Mouse (Mus musculus) stomach, embryonic 16.5 days (tissue): ENCODE measurements at regions not wholly inside any gene's neighbourhood (a gene's known extent, or its start where the extent isn't known, plus 50 kb on each side); places are given as distances from the start of the nearest gene placed in this dataset.

Experiments used
- ATAC-seq: fragments of 200-750 bp; cut with Nextera tagmentation; 2 replicates; pipeline ENCODE4 v1.8.0; 2017; ENCODE audit warnings: moderate number of reproducible peaks, moderate TSS enrichment; ENCODE audit not compliant: insufficient read depth, low FRiP score
- H3K27ac ChIP-seq: fragments of 300-500 bp; sonication (generic); 2 replicates; pipeline ENCODE4 v1.5.1; 2014; ENCODE audit warnings: low read length
- H3K27me3 ChIP-seq: fragments of 300-500 bp; sonication (generic); 2 replicates; pipeline ENCODE4 v1.6.1; 2014; ENCODE audit warnings: low read length, control low read depth, mixed read lengths; ENCODE audit not compliant: control insufficient read depth, insufficient read depth
- H3K36me3 ChIP-seq: fragments of 300-500 bp; sonication (generic); 2 replicates; pipeline ENCODE4 v1.6.1; 2014; ENCODE audit warnings: low read length; ENCODE audit not compliant: control insufficient read depth, insufficient read depth
- H3K4me1 ChIP-seq: fragments of 300-500 bp; sonication (generic); 2 replicates; pipeline ENCODE4 v1.6.1; 2014; ENCODE audit warnings: low read length, control low read depth, mixed read lengths; ENCODE audit not compliant: control insufficient read depth, insufficient read depth
- H3K4me2 ChIP-seq: fragments of 300-500 bp; sonication (generic); 2 replicates; pipeline ENCODE4 v1.6.1; 2014; ENCODE audit warnings: low read depth, low read length, mixed read lengths
- H3K4me3 ChIP-seq: fragments of 300-500 bp; sonication (generic); replicated peaks from 2 replicates; pipeline ENCODE4 v1.5.1; 2014; ENCODE audit warnings: mild to moderate bottlenecking, low read length
- H3K9ac ChIP-seq: fragments of 300-500 bp; sonication (generic); 2 replicates; pipeline ENCODE4 v1.6.1; 2014; ENCODE audit warnings: low read length
- H3K9me3 ChIP-seq: fragments of 300-500 bp; sonication (generic); replicated peaks from 2 replicates; pipeline ENCODE4 v1.6.1; 2016; ENCODE audit warnings: low read length, control low read depth; ENCODE audit not compliant: control insufficient read depth
- WGBS: fragments of 180-500 bp; shearing (Covaris S2); extraction: QIAGEN DNeasy Blood & Tissue Kit; methylation state at CpG from one replicate; pipeline ENCODE4 v1.1.7; 2014; 5-methylcytosine and 5-hydroxymethylcytosine counted together

GRCm38 (mm10) chr12:15971786-15972185 is 155.1 kb upstream of the Trib2 start:
- H3K4me1 ChIP-seq, result no peaks in the 10 kb centered on the region
- no peaks in the 10 kb centered on the region for H3K9me3 ChIP-seq
- no peak for ATAC-seq
- H3K4me3 ChIP-seq, result no peak overlapping the region
- H3K9ac ChIP-seq, result no peak overlapping the region
- H3K27me3 ChIP-seq, result no peaks in the 10 kb centered on the region
- H3K36me3 ChIP-seq, result no peaks in the 10 kb centered on the region
- WGBS, result 82% methylated on average over 3 of the region's 3 CpGs
- H3K27ac ChIP-seq, result no peak overlapping the region
- no peak overlapping the region for H3K4me2 ChIP-seq

- no peak for ATAC-seq
These were observed 153.5 kb upstream of the Trib2 start for GRCm38 (mm10) chr12:15970262-15970661.

GRCm38 (mm10) chr12:15967550-15968102 is 150.9 kb upstream of the Trib2 start:
- H3K27ac ChIP-seq, result no peak overlapping the region
- no peaks in the 10 kb centered on the region for H3K4me1 ChIP-seq
- no peak overlapping the region for H3K4me2 ChIP-seq
- no peaks in the 10 kb centered on the region for H3K27me3 ChIP-seq
- H3K9me3 ChIP-seq, result no peaks in the 10 kb centered on the region
- WGBS, result 58% methylated on average over 5 of the region's 5 CpGs
- no peak overlapping the region for H3K9ac ChIP-seq
- H3K4me3 ChIP-seq, result no peak overlapping the region
- no peaks in the 10 kb centered on the region for H3K36me3 ChIP-seq
- ATAC-seq, result no peak

More at GRCm38 (mm10) chr12:15970262-15970661, 153.5 kb upstream of the Trib2 start:
- no peak overlapping the region for H3K4me3 ChIP-seq
- 47% methylated on average over 2 of the region's 2 CpGs for WGBS
- H3K4me2 ChIP-seq, result no peak overlapping the region
- H3K27me3 ChIP-seq, result no peaks in the 10 kb centered on the region
- H3K9me3 ChIP-seq, result no peaks in the 10 kb centered on the region
- no peaks in the 10 kb centered on the region for H3K4me1 ChIP-seq
- H3K27ac ChIP-seq, result no peak overlapping the region
- H3K9ac ChIP-seq, result no peak overlapping the region
- H3K36me3 ChIP-seq, result no peaks in the 10 kb centered on the region

GRCm38 (mm10) chr12:15966631-15967030 is 149.9 kb upstream of the Trib2 start:
- Histone ChIP-seq H3K36me3 (no peaks in the 10 kb centered on the region), H3K4me2 (no peak overlapping the region), H3K4me1 (no peaks in the 10 kb centered on the region), H3K4me3 (no peak overlapping the region), H3K9me3 (no peaks in the 10 kb centered on the region), H3K27me3 (no peaks in the 10 kb centered on the region), H3K27ac (no peak overlapping the region), H3K9ac (no peak overlapping the region)
- 85% methylated on average over 1 of the region's 1 CpGs for WGBS
- ATAC-seq, result no peak

- H3K9ac ChIP-seq, result no peak overlapping the region
- 77% methylated on average over 4 of the region's 4 CpGs for WGBS
These were observed 149.2 kb upstream of the Trib2 start for GRCm38 (mm10) chr12:15965921-15966320.

GRCm38 (mm10) chr12:15964073-15964472 is 147.4 kb upstream of the Trib2 start:
- WGBS, result 86% methylated on average over 4 of the region's 4 CpGs
- Histone ChIP-seq H3K4me2 (no peak overlapping the region), H3K4me1 (no peaks in the 10 kb centered on the region), H3K27ac (no peak overlapping the region), H3K36me3 (no peaks in the 10 kb centered on the region), H3K9ac (no peak overlapping the region), H3K9me3 (no peaks in the 10 kb centered on the region), H3K4me3 (no peak overlapping the region), H3K27me3 (no peaks in the 10 kb centered on the region)
- ATAC-seq, result no peak

More at GRCm38 (mm10) chr12:15965921-15966320, 149.2 kb upstream of the Trib2 start:
- no peak for ATAC-seq
- H3K36me3 ChIP-seq, result no peaks in the 10 kb centered on the region
- H3K9me3 ChIP-seq, result no peaks in the 10 kb centered on the region
- H3K4me2 ChIP-seq, result no peak overlapping the region
- no peaks in the 10 kb centered on the region for H3K27me3 ChIP-seq
- H3K4me3 ChIP-seq, result no peak overlapping the region
- H3K4me1 ChIP-seq, result no peaks in the 10 kb centered on the region
- no peak overlapping the region for H3K27ac ChIP-seq

GRCm38 (mm10) chr12:15961834-15962233 is 145.1 kb upstream of the Trib2 start:
- no peak overlapping the region for H3K9ac ChIP-seq
- no peak overlapping the region for H3K4me2 ChIP-seq
- H3K9me3 ChIP-seq, result no peaks in the 10 kb centered on the region
- H3K4me1 ChIP-seq, result no peaks in the 10 kb centered on the region
- H3K27me3 ChIP-seq, result no peaks in the 10 kb centered on the region
- no peak overlapping the region for H3K4me3 ChIP-seq
- WGBS, result 77% methylated on average over 2 of the region's 2 CpGs
- H3K36me3 ChIP-seq, result no peaks in the 10 kb centered on the region
- H3K27ac ChIP-seq, result no peak overlapping the region
- ATAC-seq, result no peak

- Histone ChIP-seq H3K9me3 (no peaks in the 10 kb centered on the region), H3K4me1 (no peaks in the 10 kb centered on the region), H3K9ac (no peak overlapping the region), H3K4me3 (no peak overlapping the region), H3K27ac (no peak overlapping the region), H3K36me3 (no peaks in the 10 kb centered on the region), H3K27me3 (no peaks in the 10 kb centered on the region), H3K4me2 (no peak overlapping the region)
- ATAC-seq, result no peak
- WGBS, result 59% methylated on average over 8 of the region's 8 CpGs
These were observed 120.9 kb upstream of the Trib2 start for GRCm38 (mm10) chr12:15937443-15938237.

- WGBS, result 88% methylated on average over 4 of the region's 4 CpGs
- Histone ChIP-seq H3K36me3 (no peaks in the 10 kb centered on the region), H3K9ac (no peak overlapping the region), H3K9me3 (no peaks in the 10 kb centered on the region), H3K4me2 (no peak overlapping the region), H3K27ac (no peak overlapping the region), H3K4me3 (no peak overlapping the region), H3K27me3 (no peaks in the 10 kb centered on the region), H3K4me1 (no peaks in the 10 kb centered on the region)
- no peak for ATAC-seq
These were observed 115.3 kb upstream of the Trib2 start for GRCm38 (mm10) chr12:15932067-15932466.
